Comparison of ENCODE assay signal across 30 mouse cellular contexts in the genomic region with DNA sequence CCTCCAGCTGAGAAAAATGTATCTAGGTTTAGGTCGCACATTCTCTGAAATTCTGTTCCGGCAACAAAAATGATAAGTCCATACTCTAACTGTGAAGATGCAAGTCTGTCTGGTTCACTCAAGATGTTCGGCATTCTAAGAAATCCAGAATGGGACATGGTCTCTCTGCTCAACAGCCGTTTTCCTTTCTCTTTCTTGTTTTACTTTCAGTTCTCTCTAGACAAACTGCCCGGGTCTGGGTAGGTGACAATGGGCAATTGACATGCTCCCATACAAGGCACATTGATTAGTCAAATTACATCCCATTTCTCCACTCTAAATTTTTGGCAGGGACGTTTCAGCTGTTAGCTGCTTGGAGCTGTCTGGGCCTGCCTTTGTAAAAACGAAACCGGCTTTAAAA. TPM values are rescaled to one million over a fixed set of nuclear protein-coding genes. Genes with fewer than 3 reads are reported as not detected.
A peak's percentile ranks its signal among the peaks of the same experiment; 100 is the strongest.
DNase-seq lines count a peak whose midpoint lies in the region; ATAC-seq and TF ChIP-seq lines count a peak whose summit lies in the region.
"Had no signal": no experiment of that assay in that cellular context is flagged by ENCODE, and none has a peak within 500 bp of the region (broad histone marks: within the 10 kb centered on the region; RNA-seq: fewer than 3 reads in every experiment).

No protein-coding gene starts in this region.

- no peak for ATAC-seq in midbrain, embryonic 13.5 days
- ATAC-seq: activated CD4-positive, CD25-positive, alpha-beta regulatory T cell, adult 4 months; hindbrain, postnatal 0 days; intestine, embryonic 16.5 days had no signal

- WGBS in midbrain, embryonic 13.5 days, result 83% methylated on average over 8 of the region's 8 CpGs

- no peaks in the 10 kb centered on the region for H3K36me3 ChIP-seq in midbrain, embryonic 13.5 days
- H3K36me3 ChIP-seq: embryonic facial prominence, embryonic 15.5 days; forebrain, embryonic 12.5 days; heart, embryonic 10.5 days; hindbrain, embryonic 12.5 days had no signal

- H3K4me1 ChIP-seq in bone marrow macrophage, adult 2 months (ENCODE audit: control insufficient read depth, insufficient read depth, low read length), result peaks cover 8% of the 10 kb centered on the region
- H3K4me1 ChIP-seq in midbrain, embryonic 13.5 days (replicated peaks), result peaks cover 11% of the 10 kb centered on the region

- H3K27me3 ChIP-seq in midbrain, embryonic 13.5 days, result no peaks in the 10 kb centered on the region
- H3K27me3 ChIP-seq: embryonic facial prominence, embryonic 15.5 days; forebrain, embryonic 12.5 days; hindbrain, embryonic 12.5 days had no signal

- H3K4me2 ChIP-seq in midbrain, embryonic 13.5 days (replicated peaks), result no peak overlapping the region
- H3K4me2 ChIP-seq: embryonic facial prominence, embryonic 15.5 days; forebrain, embryonic 12.5 days; hindbrain, embryonic 12.5 days; midbrain, embryonic 11.5 days had no signal

- no peak for TF ChIP-seq CTCF in bone marrow macrophage, adult 2 months (IDR thresholded peaks at IDR 0.05; ENCODE audit: low read depth, low read length)

- H3K9me3 ChIP-seq in midbrain, embryonic 13.5 days, result no peaks in the 10 kb centered on the region
- H3K9me3 ChIP-seq: embryonic facial prominence, embryonic 10.5 days; embryonic facial prominence, embryonic 15.5 days; forebrain, embryonic 12.5 days; heart, embryonic 10.5 days; hindbrain, embryonic 12.5 days had no signal

- H3K9ac ChIP-seq in midbrain, embryonic 13.5 days (replicated peaks), result no peak overlapping the region
- H3K9ac ChIP-seq: embryonic facial prominence, embryonic 15.5 days; forebrain, embryonic 12.5 days; hindbrain, embryonic 12.5 days; liver, embryonic 14.5 days had no signal

- H3K27ac ChIP-seq in bone marrow macrophage, adult 2 months (ENCODE audit: insufficient read depth, low read depth, low read length), result no peak overlapping the region
- no peak overlapping the region for H3K27ac ChIP-seq in midbrain, embryonic 13.5 days
- H3K27ac ChIP-seq: embryonic facial prominence, embryonic 10.5 days; embryonic facial prominence, embryonic 15.5 days; forebrain, embryonic 12.5 days; heart, embryonic 10.5 days; hindbrain, embryonic 12.5 days; hindbrain, postnatal 0 days; liver, embryonic 14.5 days had no signal

- peak overlapping the region; percentile 47 for H3K4me3 ChIP-seq in bone marrow macrophage, adult 2 months (ENCODE audit: insufficient read depth, low read length)
- no peak overlapping the region for H3K4me3 ChIP-seq in midbrain, embryonic 13.5 days (replicated peaks)
- H3K4me3 ChIP-seq: embryonic facial prominence, embryonic 10.5 days; embryonic facial prominence, embryonic 15.5 days; forebrain, embryonic 12.5 days; heart, embryonic 10.5 days; hindbrain, embryonic 12.5 days had no signal

- no peak for TF ChIP-seq POLR2A in bone marrow macrophage, adult 2 months (IDR thresholded peaks at IDR 0.05; ENCODE audit: borderline replicate concordance, low read depth, low read length)

- DNase-seq in 3134 (ENCODE audit: extremely low read depth, insufficient read length, low spot score), result peak; percentile 8
- DNase-seq in CD4-positive, CD25-positive, alpha-beta regulatory T cell, adult 2 months (ENCODE audit: low read depth, low spot score), result peak; percentile 6
- peak; percentile 5 for DNase-seq in naive thymus-derived CD4-positive, alpha-beta T cell, adult 2 months (ENCODE audit: low read depth)
- no peak for DNase-seq in heart, adult 8-10 months (ENCODE audit: low spot score)
- DNase-seq in thymus, postnatal 0 days (ENCODE audit: low spot score), result no peak
- DNase-seq: adrenal gland, adult 2 months; adrenal gland, postnatal 36 days; cerebellum, adult 2 months; cerebellum, postnatal 14 days; gastrocnemius, postnatal 10 days; heart, postnatal 36 days; kidney, postnatal 14 days; layer of hippocampus, adult 9-11 months; liver; lung, adult 2 months; lung, postnatal 10 days; right cerebral cortex, postnatal 25 days; spleen, adult 18-20 months had no signal

RNA-seq across cellular contexts. Expression of gene Ttk, which starts 3.3 kb away (rescaled TPM):
- polyA plus RNA-seq in bone marrow macrophage, adult 2 months (2012; ENCODE audit: insufficient read depth, insufficient read length, missing spikeins), result 9.9 and 11.4 TPM in 2 replicates
- 14.6 and 15.1 TPM in 2 replicates for polyA plus RNA-seq in midbrain, embryonic 13.5 days (2015; fragmentation: Nextera tagmentation; extraction: Ambion mirVana)
- under 1 TPM in 2 of 4 experiments, not detected in 2; 0.29 to 0.33 TPM for total RNA-seq in heart, adult 8-10 months (2022)
- 20.9 and 21.6 TPM in 2 replicates for polyA plus RNA-seq in thymus, postnatal 0 days (2015; fragmentation: Nextera tagmentation; extraction: Ambion mirVana)

RNA-seq across cellular contexts. Expression of gene Elovl4, which starts 25.1 kb away (rescaled TPM):
- not detected in 2 replicates for polyA plus RNA-seq in bone marrow macrophage, adult 2 months (2012; ENCODE audit: insufficient read depth, insufficient read length, missing spikeins)
- polyA plus RNA-seq in midbrain, embryonic 13.5 days (2015; fragmentation: Nextera tagmentation; extraction: Ambion mirVana), result 70.1 and 76.0 TPM in 2 replicates
- under 1 TPM; 0.17 to 0.38 (median 0.32) TPM for total RNA-seq in heart, adult 8-10 months (2022)
- polyA plus RNA-seq in thymus, postnatal 0 days (2015; fragmentation: Nextera tagmentation; extraction: Ambion mirVana), result 1.4 and 2.1 TPM in 2 replicates
- polyA plus RNA-seq: activated CD4-positive, CD25-positive, alpha-beta regulatory T cell, adult 4 months had no signal

Comparison
In these comparisons a context has a peak if more than half of its experiments do, and no peak if none do; other contexts are left out.
1. DNase-seq: peak in 3134 (single experiment), CD4-positive, CD25-positive, alpha-beta regulatory T cell, adult 2 months (single experiment) and naive thymus-derived CD4-positive, alpha-beta T cell, adult 2 months (single experiment); none in heart, adult 8-10 months (single experiment) and thymus, postnatal 0 days (single experiment).
2. RNA of gene Elovl4, which starts 25.1 kb away (polyA plus RNA-seq): 70.1 to 76.0 TPM in midbrain, embryonic 13.5 days; 1.4 to 2.1 TPM in thymus, postnatal 0 days and not detected in bone marrow macrophage, adult 2 months; every median in the first group is over 10 times any median in the second.